8 mouse cellular contexts compared by ENCODE assay signal in genomic region chr8:122500856-122501255, GRCm38 (mm10). TPM values are rescaled to one million over a fixed set of nuclear protein-coding genes. Genes with fewer than 3 reads are reported as not detected.
A peak's percentile ranks its signal among the peaks of the same experiment; 100 is the strongest.
DNase-seq lines count a peak whose midpoint lies in the region; ATAC-seq and TF ChIP-seq lines count a peak whose summit lies in the region.

No protein-coding gene starts in this region.

- no peak for TF ChIP-seq POLR2A in ES-Bruce4 (IDR thresholded peaks at IDR 0.05; ENCODE audit: insufficient read depth, low read length)

- no peak overlapping the region for H3K9ac ChIP-seq in ES-Bruce4 (ENCODE audit: low read depth, poor library complexity, severe bottlenecking)
- H3K9ac ChIP-seq in forebrain, embryonic 11.5 days (ENCODE audit: low read length) = no peak overlapping the region
- no peak overlapping the region for H3K9ac ChIP-seq in lung, embryonic 15.5 days

- intact Hi-C loops in heart, postnatal 25 days (cut with DNase I) = loop anchor here (1.0 to 5.0 kb wide), 3 partner anchors 50 to 329 kb away; partner anchors contain the start of genes Galns, Piezo1 and Trappc2l

- no peak overlapping the region for H3K4me2 ChIP-seq in forebrain, embryonic 11.5 days (ENCODE audit: low read depth, low read length, severe bottlenecking)
- no peak overlapping the region for H3K4me2 ChIP-seq in lung, embryonic 15.5 days

- no peaks in the 10 kb centered on the region for H3K9me3 ChIP-seq in ES-Bruce4 (replicated peaks; ENCODE audit: control insufficient read depth, insufficient read depth, low read length, poor library complexity, severe bottlenecking)
- no peaks in the 10 kb centered on the region for H3K9me3 ChIP-seq in forebrain, embryonic 11.5 days (ENCODE audit: control insufficient read depth, low read length)
- H3K9me3 ChIP-seq in lung, embryonic 15.5 days = no peaks in the 10 kb centered on the region

- TF ChIP-seq CTCF in ES-Bruce4 (IDR thresholded peaks at IDR 0.05; ENCODE audit: low read depth, low read length) = peak; percentile 95

- DNase-seq in c-Kit-negative CD71-positive TER-119-positive erythroid progenitor cells, embryonic 14.5 days (ENCODE audit: low read depth, low spot score) = peak; percentile 76
- peak; percentile 85 for DNase-seq in forebrain, embryonic 11.5 days (ENCODE audit: low spot score)
- peak; percentile 52 for DNase-seq in heart, postnatal 25 days (ENCODE audit: low spot score)
- DNase-seq in layer of hippocampus, adult 9-10 months (ENCODE audit: low spot score) = peak; percentile 61
- DNase-seq in ovary, postnatal 36 days (ENCODE audit: low spot score) = peak; percentile 69
- DNase-seq in thymus, postnatal 0 days (ENCODE audit: low spot score) = peak; percentile 83

- 40% methylated on average over 10 of the region's 10 CpGs for WGBS in forebrain, embryonic 11.5 days
- WGBS in lung, embryonic 15.5 days = 30% methylated on average over 10 of the region's 10 CpGs

- ATAC-seq in forebrain, embryonic 11.5 days (replicated peaks; ENCODE audit: low FRiP score) = 0 out of 2 replicates have a peak, but pooled peaks have one; percentile 56
- peak; percentile 35; the same call in 1 of the 2 replicates for ATAC-seq in lung, embryonic 15.5 days (ENCODE audit: borderline replicate concordance, extremely low read depth, low FRiP score, low TSS enrichment)

- no peaks in the 10 kb centered on the region for H3K27me3 ChIP-seq in ES-Bruce4 (ENCODE audit: control insufficient read depth, insufficient read depth, low read length, poor library complexity, severe bottlenecking)
- H3K27me3 ChIP-seq in forebrain, embryonic 11.5 days (ENCODE audit: control insufficient read depth, insufficient read depth, low read length) = no peaks in the 10 kb centered on the region
- H3K27me3 ChIP-seq in lung, embryonic 15.5 days = no peaks in the 10 kb centered on the region

- H3K4me3 ChIP-seq in ES-Bruce4 (ENCODE audit: low read depth, low read length) = no peak overlapping the region
- H3K4me3 ChIP-seq in forebrain, embryonic 11.5 days (ENCODE audit: low read depth, low read length) = no peak overlapping the region
- H3K4me3 ChIP-seq in lung, embryonic 15.5 days = no peak overlapping the region

- H3K36me3 ChIP-seq in ES-Bruce4 (ENCODE audit: control insufficient read depth, insufficient read depth, low read length, poor library complexity, severe bottlenecking) = peaks cover 19% of the 10 kb centered on the region
- H3K36me3 ChIP-seq in forebrain, embryonic 11.5 days (ENCODE audit: control insufficient read depth, insufficient read depth, low read length) = no peaks in the 10 kb centered on the region
- peaks cover 47% of the 10 kb centered on the region for H3K36me3 ChIP-seq in lung, embryonic 15.5 days

- H3K4me1 ChIP-seq in ES-Bruce4 (ENCODE audit: control insufficient read depth, insufficient read depth, low read length) = no peaks in the 10 kb centered on the region
- H3K4me1 ChIP-seq in forebrain, embryonic 11.5 days (replicated peaks; ENCODE audit: control insufficient read depth, insufficient read depth, low read length) = no peaks in the 10 kb centered on the region; the same call in 1 of the 2 replicates
- no peaks in the 10 kb centered on the region for H3K4me1 ChIP-seq in lung, embryonic 15.5 days

- H3K27ac ChIP-seq in ES-Bruce4 (ENCODE audit: insufficient read depth, low read length) = no peak overlapping the region
- no peak overlapping the region for H3K27ac ChIP-seq in forebrain, embryonic 11.5 days (ENCODE audit: low read depth, low read length)
- no peak overlapping the region for H3K27ac ChIP-seq in lung, embryonic 15.5 days

- TF ChIP-seq EP300 in ES-Bruce4 (IDR thresholded peaks at IDR 0.05; ENCODE audit: insufficient read depth, low read depth, low read length) = no peak

RNA-seq across cellular contexts. Expression of gene Ctu2, which starts 24.9 kb away (rescaled TPM):
- polyA plus RNA-seq in ES-Bruce4 (2011; ENCODE audit: insufficient read depth, insufficient read length, low read depth, missing spikeins) = 40.0 and 44.2 TPM in 2 replicates
- polyA plus RNA-seq in forebrain, embryonic 11.5 days (2014; fragmentation: Nextera tagmentation; extraction: Ambion mirVana) = 75.7 and 84.5 TPM in 2 replicates
- 10 to 100 TPM in 1 of 2 experiments, 1 to 10 TPM in 1; 7.3 to 11.4 TPM for total RNA-seq in heart, postnatal 25 days (2021)
- polyA plus RNA-seq in lung, embryonic 15.5 days (2015; fragmentation: Nextera tagmentation; extraction: Ambion mirVana) = 38.3 and 46.8 TPM in 2 replicates
- polyA plus RNA-seq in thymus, postnatal 0 days (2015; fragmentation: Nextera tagmentation; extraction: Ambion mirVana) = 72.9 and 75.3 TPM in 2 replicates

RNA-seq across cellular contexts. Expression of gene Rnf166, which starts 25.0 kb away (rescaled TPM):
- polyA plus RNA-seq in ES-Bruce4 (2011; ENCODE audit: insufficient read depth, insufficient read length, low read depth, missing spikeins) = 15.6 and 17.1 TPM in 2 replicates
- polyA plus RNA-seq in forebrain, embryonic 11.5 days (2014; fragmentation: Nextera tagmentation; extraction: Ambion mirVana) = 31.2 and 36.0 TPM in 2 replicates
- total RNA-seq in heart, postnatal 25 days (2021) = 10 to 100 TPM; 35.8 to 38.2 TPM
- polyA plus RNA-seq in lung, embryonic 15.5 days (2015; fragmentation: Nextera tagmentation; extraction: Ambion mirVana) = 40.5 and 43.9 TPM in 2 replicates
- 98.0 and 108 TPM in 2 replicates for polyA plus RNA-seq in thymus, postnatal 0 days (2015; fragmentation: Nextera tagmentation; extraction: Ambion mirVana)

RNA-seq across cellular contexts. Expression of gene Snai3, which starts 40.3 kb away (rescaled TPM):
- polyA plus RNA-seq in ES-Bruce4 (2011; ENCODE audit: insufficient read depth, insufficient read length, low read depth, missing spikeins) = 10.1 and 10.2 TPM in 2 replicates
- polyA plus RNA-seq in forebrain, embryonic 11.5 days (2014; fragmentation: Nextera tagmentation; extraction: Ambion mirVana) = 0.37 TPM in 1 of 2 replicates, not detected in the other
- 1 to 10 TPM; 2.5 to 2.7 TPM for total RNA-seq in heart, postnatal 25 days (2021)
- polyA plus RNA-seq in lung, embryonic 15.5 days (2015; fragmentation: Nextera tagmentation; extraction: Ambion mirVana) = 1.1 and 1.2 TPM in 2 replicates
- 37.5 TPM in 2 replicates for polyA plus RNA-seq in thymus, postnatal 0 days (2015; fragmentation: Nextera tagmentation; extraction: Ambion mirVana)

RNA-seq across cellular contexts. Expression of gene Piezo1, which starts 50.3 kb away (rescaled TPM):
- 59.4 and 61.6 TPM in 2 replicates for polyA plus RNA-seq in ES-Bruce4 (2011; ENCODE audit: insufficient read depth, insufficient read length, low read depth, missing spikeins)
- 5.8 and 5.9 TPM in 2 replicates for polyA plus RNA-seq in forebrain, embryonic 11.5 days (2014; fragmentation: Nextera tagmentation; extraction: Ambion mirVana)
- total RNA-seq in heart, postnatal 25 days (2021) = 10 to 100 TPM; 17.2 to 19.1 TPM
- 18.7 and 23.4 TPM in 2 replicates for polyA plus RNA-seq in lung, embryonic 15.5 days (2015; fragmentation: Nextera tagmentation; extraction: Ambion mirVana)
- 5.2 and 6.9 TPM in 2 replicates for polyA plus RNA-seq in thymus, postnatal 0 days (2015; fragmentation: Nextera tagmentation; extraction: Ambion mirVana)

RNA-seq across cellular contexts. Expression of gene Mvd, which starts 57.6 kb away (rescaled TPM):
- 60.4 and 61.6 TPM in 2 replicates for polyA plus RNA-seq in ES-Bruce4 (2011; ENCODE audit: insufficient read depth, insufficient read length, low read depth, missing spikeins)
- 47.4 and 50.3 TPM in 2 replicates for polyA plus RNA-seq in forebrain, embryonic 11.5 days (2014; fragmentation: Nextera tagmentation; extraction: Ambion mirVana)
- total RNA-seq in heart, postnatal 25 days (2021) = 1 to 10 TPM; 5.3 to 5.7 TPM
- 24.3 and 24.7 TPM in 2 replicates for polyA plus RNA-seq in lung, embryonic 15.5 days (2015; fragmentation: Nextera tagmentation; extraction: Ambion mirVana)
- 17.4 and 19.5 TPM in 2 replicates for polyA plus RNA-seq in thymus, postnatal 0 days (2015; fragmentation: Nextera tagmentation; extraction: Ambion mirVana)
